Mouse (Mus musculus): ENCODE data around the gene Enox2.

- TF ChIP-seq CTCF (IDR thresholded peaks at IDR 0.05; ENCODE audit: control insufficient read depth, insufficient read depth, low read length) (no peak), POLR2A (IDR thresholded peaks at IDR 0.05; ENCODE audit: borderline replicate concordance, control insufficient read depth, low read depth, low read length) (no peak)
Measured at GRCm38 (mm10) chrX:49075055-49075454, 213.0 kb downstream of the Enox2 start.

All from bone marrow, adult 2 months (tissue).